Mouse (Mus musculus) olfactory bulb, adult 2 months (tissue): Measurements from ENCODE around the gene Tceanc2.

ENCODE experiments used
- CTCF ChIP-seq: fragments of 200-500 bp; IDR thresholded peaks from 2 replicates; pipeline ENCODE4 v1.5.1; 2012; ENCODE audit warnings: low read depth, mild to moderate bottlenecking, low read length, moderate library complexity; ENCODE audit not compliant: insufficient read depth
- POLR2A ChIP-seq: fragments of 200-500 bp; IDR thresholded peaks from 2 replicates; pipeline ENCODE4 v1.6.1; 2012; ENCODE audit warnings: mild to moderate bottlenecking, low read depth, low read length, moderate library complexity; ENCODE audit not compliant: insufficient read depth

DNA sequence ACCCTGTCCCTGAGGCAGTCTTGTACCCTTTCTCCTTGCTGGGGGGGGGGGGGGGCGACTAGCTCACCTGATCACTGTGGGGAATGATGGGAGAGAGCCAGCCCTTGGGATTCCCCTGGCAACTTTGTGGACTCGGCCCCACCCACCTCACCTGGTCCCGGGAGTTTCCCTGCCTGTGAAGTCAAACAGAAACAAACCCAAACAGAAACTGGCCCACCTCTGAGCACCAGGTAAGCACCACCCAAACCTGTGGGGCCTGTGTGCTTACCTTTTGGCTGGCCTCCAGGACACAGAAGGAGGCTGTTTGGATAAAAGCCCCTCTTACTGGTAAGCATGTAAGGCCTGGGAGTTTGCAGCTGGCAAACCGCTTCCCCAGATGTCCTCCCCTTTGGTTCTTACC lies 59.9 kb downstream of the Tceanc2 start:
- no peak for TF ChIP-seq CTCF
- no peak for TF ChIP-seq POLR2A
